ENCODE assay signal across 10 mouse cellular contexts in the genomic region with DNA sequence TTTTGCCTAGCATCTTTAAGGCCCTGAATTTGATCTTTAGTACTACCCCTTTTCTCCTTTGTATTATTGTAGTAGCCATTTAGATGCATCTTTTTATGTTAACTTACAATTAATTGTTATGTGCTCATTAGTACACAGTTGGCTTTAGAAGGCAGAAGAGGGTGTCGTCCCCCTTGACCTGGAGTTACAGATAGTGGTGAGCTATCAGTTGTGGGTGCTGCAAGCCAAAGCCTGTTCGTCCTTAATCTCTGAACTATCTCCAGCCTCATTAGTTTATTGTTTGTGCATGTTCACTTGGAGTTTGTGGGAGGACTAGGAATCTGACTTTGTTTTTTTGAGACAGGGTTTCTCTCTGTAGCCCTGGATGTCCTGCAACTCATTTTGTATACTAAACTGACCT. TPM values are rescaled to one million over a fixed set of nuclear protein-coding genes. Genes with fewer than 3 reads are reported as not detected.
DNase-seq lines count a peak whose midpoint lies in the region; ATAC-seq and TF ChIP-seq lines count a peak whose summit lies in the region.
"Had no signal": no experiment of that assay in that cellular context is flagged by ENCODE, and none has a peak within 500 bp of the region (broad histone marks: within the 10 kb centered on the region; RNA-seq: fewer than 3 reads in every experiment).

No protein-coding gene starts in this region.

- H3K9me3 ChIP-seq in heart, embryonic 12.5 days (replicated peaks): no peaks in the 10 kb centered on the region
- H3K9me3 ChIP-seq in MEL (replicated peaks; ENCODE audit: insufficient read depth, low read length): no peaks in the 10 kb centered on the region
- no peaks in the 10 kb centered on the region for H3K9me3 ChIP-seq in hindbrain, embryonic 15.5 days
- no peaks in the 10 kb centered on the region for H3K9me3 ChIP-seq in midbrain, embryonic 10.5 days (replicated peaks)

- no peak for DNase-seq in heart, adult 8-10 months (ENCODE audit: low spot score)
- DNase-seq in MEL (ENCODE audit: low read depth, low spot score): no peak
- DNase-seq in midbrain, embryonic 10.5 days (ENCODE audit: low spot score): no peak
- no peak for DNase-seq in yolk sac, embryonic 10.5 days (ENCODE audit: low spot score)
- no peak for DNase-seq in cerebellum, adult 9-11 months
- DNase-seq: cerebellum, adult 18-20 months had no signal

- no peak overlapping the region for H3K9ac ChIP-seq in heart, embryonic 12.5 days
- H3K9ac ChIP-seq in MEL (ENCODE audit: control insufficient read depth, low read depth, low read length, poor library complexity, severe bottlenecking): peak overlapping the region; percentile 88
- no peak overlapping the region; the same call in 1 of the 2 replicates for H3K9ac ChIP-seq in hindbrain, embryonic 15.5 days

- no peak for ATAC-seq in heart, embryonic 12.5 days (ENCODE audit: insufficient number of reproducible peaks, low FRiP score)
- no peak for ATAC-seq in hindbrain, embryonic 15.5 days (ENCODE audit: low FRiP score, low read depth)
- ATAC-seq in monocyte, adult 5-6 weeks (replicated peaks; ENCODE audit: insufficient number of reproducible peaks, low FRiP score, low TSS enrichment, poor library complexity, severe bottlenecking): no peak
- ATAC-seq: lung, postnatal 0 days had no signal

- H3K4me3 ChIP-seq in heart, embryonic 12.5 days: peak overlapping the region; percentile 10; the same call in 1 of the 2 replicates
- H3K4me3 ChIP-seq in MEL (ENCODE audit: control insufficient read depth in 1 of 2, insufficient read depth in 1 of 2, low read depth in 2 of 2, low read length in 2 of 2): peak overlapping the region; percentile 43 to 75
- no peak overlapping the region for H3K4me3 ChIP-seq in hindbrain, embryonic 15.5 days
- H3K4me3 ChIP-seq in midbrain, embryonic 10.5 days: peak overlapping the region; percentile 97

- H3K27ac ChIP-seq in heart, embryonic 12.5 days (ENCODE audit: poor library complexity, severe bottlenecking): no peak overlapping the region
- peak overlapping the region; percentile 11; the same call in 1 of the 2 replicates for H3K27ac ChIP-seq in MEL (ENCODE audit: control insufficient read depth, low read depth, low read length)
- H3K27ac ChIP-seq in hindbrain, embryonic 15.5 days (replicated peaks): no peak overlapping the region
- no peak overlapping the region for H3K27ac ChIP-seq in midbrain, embryonic 10.5 days (replicated peaks)

- H3K27me3 ChIP-seq in heart, embryonic 12.5 days (replicated peaks): no peaks in the 10 kb centered on the region
- no peaks in the 10 kb centered on the region for H3K27me3 ChIP-seq in MEL (ENCODE audit: control insufficient read depth in 1 of 2, insufficient read depth in 2 of 2, low read length in 2 of 2)
- H3K27me3 ChIP-seq in hindbrain, embryonic 15.5 days: no peaks in the 10 kb centered on the region
- no peaks in the 10 kb centered on the region for H3K27me3 ChIP-seq in midbrain, embryonic 10.5 days (ENCODE audit: low read depth, poor library complexity, severe bottlenecking)

- no peak for TF ChIP-seq RAD21 in MEL (IDR thresholded peaks at IDR 0.05; ENCODE audit: low read depth, low read length)

- no peak for TF ChIP-seq POLR2A in MEL (IDR thresholded peaks at IDR 0.05; ENCODE audit: control insufficient read depth in 1 of 2, insufficient read depth in 1 of 2, low read depth in 1 of 2, low read length in 2 of 2, poor library complexity in 1 of 2)

- 44% methylated on average over 2 of the region's 2 CpGs for WGBS in heart, embryonic 12.5 days
- WGBS in hindbrain, embryonic 15.5 days: 70% methylated on average over 2 of the region's 2 CpGs
- 82% methylated on average over 2 of the region's 2 CpGs for WGBS in midbrain, embryonic 10.5 days

- H3K79me2 ChIP-seq in MEL (ENCODE audit: control insufficient read depth, insufficient read depth, low read length, poor library complexity): peaks cover 64% of the 10 kb centered on the region

- H3K4me1 ChIP-seq in heart, embryonic 12.5 days (replicated peaks): peaks cover 19% of the 10 kb centered on the region
- H3K4me1 ChIP-seq in MEL (ENCODE audit: control insufficient read depth in 1 of 2, insufficient read depth in 2 of 2, low read length in 2 of 2): peaks cover 22 to 24% of the 10 kb centered on the region in 2 experiments
- peaks cover 40% of the 10 kb centered on the region for H3K4me1 ChIP-seq in hindbrain, embryonic 15.5 days (replicated peaks)
- peaks cover 36% of the 10 kb centered on the region for H3K4me1 ChIP-seq in midbrain, embryonic 10.5 days

- peak in 1 of 2 experiments; percentile 66; a peak in 3 of 4 replicates for TF ChIP-seq EP300 in MEL (IDR thresholded peaks at IDR 0.05; ENCODE audit: low read depth in 1 of 2, low read length in 2 of 2)

- H3K4me2 ChIP-seq in heart, embryonic 12.5 days: peak overlapping the region; percentile 48
- peak overlapping the region; percentile 93 for H3K4me2 ChIP-seq in hindbrain, embryonic 15.5 days

- peaks cover 44% of the 10 kb centered on the region for H3K36me3 ChIP-seq in heart, embryonic 12.5 days
- H3K36me3 ChIP-seq in MEL (ENCODE audit: control insufficient read depth in 1 of 2, insufficient read depth in 2 of 2, low read length in 2 of 2): peaks cover 59 to 65% of the 10 kb centered on the region in 2 experiments
- peaks cover 36% of the 10 kb centered on the region for H3K36me3 ChIP-seq in hindbrain, embryonic 15.5 days
- peaks cover 74% of the 10 kb centered on the region for H3K36me3 ChIP-seq in midbrain, embryonic 10.5 days

- TF ChIP-seq CTCF in MEL (IDR thresholded peaks at IDR 0.05 in 2 of 3, conservative IDR thresholded peaks at IDR 0.05 in 1 of 3; ENCODE audit: control insufficient read depth in 1 of 3, insufficient read depth in 1 of 3, low read depth in 2 of 3, low read length in 3 of 3, poor library complexity in 1 of 3, severe bottlenecking in 1 of 3): no peak

TF ChIP-seq in MEL, 35 proteins besides CTCF, POLR2A, EP300 and RAD21 (continues in another document):
- no peak for TF ChIP-seq JUND (IDR thresholded peaks at IDR 0.05; ENCODE audit: low read depth, low read length)
- no peak for TF ChIP-seq CHD2 (IDR thresholded peaks at IDR 0.05; ENCODE audit: low read length)
- TF ChIP-seq USF2 (IDR thresholded peaks at IDR 0.05; ENCODE audit: borderline replicate concordance in 1 of 2, insufficient read depth in 1 of 2, low read depth in 1 of 2, low read length in 2 of 2): 0 out of 4 replicates have a peak, but pooled peaks of 1 of the 2 experiments have one; percentile 4
- TF ChIP-seq SIN3A (IDR thresholded peaks at IDR 0.05; ENCODE audit: low read length): peak; percentile 73
- TF ChIP-seq ZMIZ1 (IDR thresholded peaks at IDR 0.05; ENCODE audit: low read depth, low read length): no peak
- TF ChIP-seq ZNF384 (IDR thresholded peaks at IDR 0.05; ENCODE audit: low read depth, low read length): peak; percentile 21; the same call in 1 of the 2 replicates
- peak; percentile 71; the same call in 1 of the 2 replicates for TF ChIP-seq TCF12 (IDR thresholded peaks at IDR 0.05; ENCODE audit: low read depth, low read length)
- no peak for TF ChIP-seq UBTF (IDR thresholded peaks at IDR 0.05; ENCODE audit: borderline replicate concordance, insufficient read depth, low read depth, low read length)
- TF ChIP-seq RCOR1 (IDR thresholded peaks at IDR 0.05; ENCODE audit: low read depth, low read length): peak; percentile 52; the same call in 1 of the 2 replicates
- TF ChIP-seq MAFK (IDR thresholded peaks at IDR 0.05; ENCODE audit: borderline replicate concordance, low read depth, low read length): 0 out of 2 replicates have a peak, but pooled peaks have one; percentile 7
- TF ChIP-seq MXI1 (IDR thresholded peaks at IDR 0.05; ENCODE audit: low read depth, low read length): peak; percentile 66
- TF ChIP-seq TAL1 (IDR thresholded peaks at IDR 0.05; ENCODE audit: low read length): peak; percentile 50
- peak; percentile 57 for TF ChIP-seq ETS1 (IDR thresholded peaks at IDR 0.05; ENCODE audit: low read depth, low read length)
- peak; percentile 71 for TF ChIP-seq GATA1 (IDR thresholded peaks at IDR 0.05; ENCODE audit: low read depth, low read length)
- 0 out of 2 replicates have a peak, but pooled peaks have one; percentile 20 for TF ChIP-seq HCFC1 (IDR thresholded peaks at IDR 0.05; ENCODE audit: low read depth, low read length)
- TF ChIP-seq USF1 (IDR thresholded peaks at IDR 0.05; ENCODE audit: low read depth, low read length): 0 out of 2 replicates have a peak, but pooled peaks have one; percentile 6

RNA-seq across cellular contexts. Expression of a gene that starts 3.7 kb away (rescaled TPM):
- polyA plus RNA-seq in heart, embryonic 12.5 days (2016; fragmentation: Nextera tagmentation; extraction: Ambion mirVana): 168 and 169 TPM in 2 replicates
- total RNA-seq in heart, adult 8-10 months (2022): 10 to 100 TPM; 51.6 to 64.2 (median 60.8) TPM
- 143 and 150 TPM in 2 replicates for total RNA-seq in MEL (2012; rRNA removed)
- polyA plus RNA-seq in MEL (2012; ENCODE audit: insufficient read depth in 1 of 2, insufficient read length in 2 of 2, low read depth in 1 of 2, low replicate concordance in 2 of 2, missing spikeins in 1 of 2): 100 to 1,000 TPM; 186 to 347 TPM
- 164 and 175 TPM in 2 replicates for polyA plus RNA-seq in hindbrain, embryonic 15.5 days (2015; fragmentation: Nextera tagmentation; extraction: Ambion mirVana)
- polyA plus RNA-seq in midbrain, embryonic 10.5 days (2016; fragmentation: Nextera tagmentation; extraction: Ambion mirVana): 304 and 308 TPM in 2 replicates
- total RNA-seq in monocyte, adult 5-6 weeks (2017): 195 to 258 TPM (median 204 TPM) in 3 replicates

RNA-seq across cellular contexts. Expression of a gene that starts 9.0 kb away (rescaled TPM):
- polyA plus RNA-seq in heart, embryonic 12.5 days (2016; fragmentation: Nextera tagmentation; extraction: Ambion mirVana): 17.0 and 17.3 TPM in 2 replicates
- total RNA-seq in heart, adult 8-10 months (2022): 10 to 100 TPM; 26.4 to 28.9 (median 27.6) TPM
- total RNA-seq in MEL (2012; rRNA removed): 9.4 and 10.1 TPM in 2 replicates
- 1 to 10 TPM in 1 of 2 experiments, not detected in 1; 9.5 TPM for polyA plus RNA-seq in MEL (2012; ENCODE audit: insufficient read depth in 1 of 2, insufficient read length in 2 of 2, low read depth in 1 of 2, low replicate concordance in 2 of 2, missing spikeins in 1 of 2)
- polyA plus RNA-seq in hindbrain, embryonic 15.5 days (2015; fragmentation: Nextera tagmentation; extraction: Ambion mirVana): 34.2 and 39.0 TPM in 2 replicates
- polyA plus RNA-seq in midbrain, embryonic 10.5 days (2016; fragmentation: Nextera tagmentation; extraction: Ambion mirVana): 24.6 and 27.5 TPM in 2 replicates
- total RNA-seq in monocyte, adult 5-6 weeks (2017): 4.8 to 8.8 TPM (median 8.3 TPM) in 3 replicates

RNA-seq across cellular contexts. Expression of a gene that starts 41.6 kb away (rescaled TPM):
- 213 and 214 TPM in 2 replicates for polyA plus RNA-seq in heart, embryonic 12.5 days (2016; fragmentation: Nextera tagmentation; extraction: Ambion mirVana)
- 100 to 1,000 TPM in 3 of 4 experiments, 10 to 100 TPM in 1; 99.6 to 118 (median 111) TPM for total RNA-seq in heart, adult 8-10 months (2022)
- 110 and 153 TPM in 2 replicates for total RNA-seq in MEL (2012; rRNA removed)
- polyA plus RNA-seq in MEL (2012; ENCODE audit: insufficient read depth in 1 of 2, insufficient read length in 2 of 2, low read depth in 1 of 2, low replicate concordance in 2 of 2, missing spikeins in 1 of 2): 100 to 1,000 TPM; 184 to 324 TPM
- 264 and 269 TPM in 2 replicates for polyA plus RNA-seq in hindbrain, embryonic 15.5 days (2015; fragmentation: Nextera tagmentation; extraction: Ambion mirVana)
- polyA plus RNA-seq in midbrain, embryonic 10.5 days (2016; fragmentation: Nextera tagmentation; extraction: Ambion mirVana): 400 and 418 TPM in 2 replicates
- 47.1 to 87.8 TPM (median 55.9 TPM) in 3 replicates for total RNA-seq in monocyte, adult 5-6 weeks (2017)
